Mouse (Mus musculus) stomach, embryonic 15.5 days (tissue): ENCODE results near the gene Arpc1b. TPM values are rescaled to one million over a fixed set of nuclear protein-coding genes. Genes with fewer than 3 reads are reported as not detected.
A peak's percentile ranks its signal among the peaks of the same experiment; 100 is the strongest.
"Not testable (repeated sequence)": the region's sequence is repeated elsewhere in the genome, so short reads cannot be mapped to it uniquely, and the experiment has no call there.

Source experiments
- ATAC-seq: fragments of 200-750 bp; cut with Nextera tagmentation; 2 replicates; pipeline ENCODE4 v1.8.0; 2017; ENCODE audit warnings: low read depth, moderate number of reproducible peaks, moderate TSS enrichment; ENCODE audit not compliant: insufficient read depth, low FRiP score
- H3K27ac ChIP-seq: fragments of 300-500 bp; sonication (generic); 2 replicates; pipeline ENCODE4 v1.5.1; 2015; ENCODE audit warnings: mild to moderate bottlenecking, inconsistent platforms
- H3K27me3 ChIP-seq: fragments of 300-500 bp; sonication (generic); replicated peaks from 2 replicates; pipeline ENCODE4 v1.6.1; 2015; ENCODE audit warnings: inconsistent platforms
- H3K36me3 ChIP-seq: fragments of 300-500 bp; sonication (generic); 2 replicates; pipeline ENCODE4 v1.6.1; 2015; ENCODE audit warnings: inconsistent platforms
- H3K4me1 ChIP-seq: fragments of 300-500 bp; sonication (generic); 2 replicates; pipeline ENCODE4 v1.6.1; 2015; ENCODE audit warnings: inconsistent platforms
- H3K4me2 ChIP-seq: fragments of 300-500 bp; sonication (generic); 2 replicates; pipeline ENCODE4 v1.6.1; 2015; ENCODE audit warnings: mild to moderate bottlenecking, inconsistent platforms
- H3K4me3 ChIP-seq: fragments of 300-500 bp; sonication (generic); replicated peaks from 2 replicates; pipeline ENCODE4 v1.5.1; 2015; ENCODE audit warnings: inconsistent platforms
- H3K9ac ChIP-seq: fragments of 300-500 bp; sonication (generic); 2 replicates; pipeline ENCODE4 v1.6.1; 2015; ENCODE audit warnings: inconsistent platforms
- H3K9me3 ChIP-seq: fragments of 300-500 bp; sonication (generic); 2 replicates; pipeline ENCODE4 v1.6.1; 2016; ENCODE audit warnings: inconsistent platforms
- WGBS: fragments of 180-500 bp; shearing (Covaris S2); methylation state at CpG from one replicate; pipeline ENCODE4 v1.1.7; 2015; 5-methylcytosine and 5-hydroxymethylcytosine counted together
- polyA plus RNA-seq: library from polyadenylated mRNA; unstranded; fragments of >200 nt; fragmentation: Nextera tagmentation; extraction: Ambion mirVana; gene quantifications from 2 replicates; pipeline ENCODE4 v1.2.1, GENCODE M21; 2015

Gene Arpc1b
- polyA plus RNA-seq, 1 experiment from 2014 or later: 405 TPM

- H3K27ac ChIP-seq, ATAC-seq, H3K4me2 ChIP-seq, H3K9ac ChIP-seq, H3K9me3 ChIP-seq, H3K27me3 ChIP-seq, H3K4me1 ChIP-seq, H3K4me3 ChIP-seq: not testable (repeated sequence)
- WGBS: 86% methylated on average over 6 of the region's 6 CpGs
- H3K36me3 ChIP-seq: peaks cover 60% of the 10 kb centered on the region
These were observed 19.3 kb downstream of the Arpc1b start for GRCm38 (mm10) chr5:145133275-145133674.

- H3K4me1 ChIP-seq: peaks cover 21% of the 10 kb centered on the region
- H3K4me3 ChIP-seq: peak overlapping the region; percentile 98
- 4% methylated on average over 6 of the region's 6 CpGs for WGBS
- peak overlapping the region; percentile 68 for H3K4me2 ChIP-seq
- peaks cover 28% of the 10 kb centered on the region for H3K36me3 ChIP-seq
- no peaks in the 10 kb centered on the region for H3K9me3 ChIP-seq
- H3K27ac ChIP-seq: peak overlapping the region; percentile 91; the same call in 1 of the 2 replicates
- peak overlapping the region; percentile 94 for H3K9ac ChIP-seq
- no peak for ATAC-seq
- H3K27me3 ChIP-seq: no peaks in the 10 kb centered on the region
These were observed 24.8 kb downstream of the Arpc1b start for GRCm38 (mm10) chr5:145138836-145139235.

GRCm38 (mm10) chr5:145139571-145140519, 25.8 kb downstream of the Arpc1b start, which contains the start of the genes Pdap1 and Bud31:
Gene Pdap1 (minus strand): TSS chr5:145140238.
Gene Bud31 (plus strand): TSS chr5:145140362.
- no peaks in the 10 kb centered on the region for H3K27me3 ChIP-seq
- H3K9me3 ChIP-seq: no peaks in the 10 kb centered on the region
- H3K27ac ChIP-seq: peak within 1 kb of the TSS; percentile 91
- peak within 1 kb of the TSS; percentile 68 for H3K4me2 ChIP-seq
- peak; percentile 94 for ATAC-seq
- peaks cover 24% of the 10 kb centered on the region for H3K36me3 ChIP-seq
- WGBS: under 1% methylated on average over 84 of the region's 84 CpGs
- H3K4me1 ChIP-seq: peaks cover 21% of the 10 kb centered on the region
- H3K9ac ChIP-seq: peak within 1 kb of the TSS; percentile 94
- peak within 1 kb of the TSS; percentile 98 for H3K4me3 ChIP-seq

- Histone ChIP-seq H3K4me1 (peaks cover 21% of the 10 kb centered on the region), H3K4me3 (peak overlapping the region; percentile 98), H3K27ac (peak overlapping the region; percentile 91), H3K4me2 (peak overlapping the region; percentile 65), H3K9me3 (no peaks in the 10 kb centered on the region), H3K27me3 (no peaks in the 10 kb centered on the region), H3K36me3 (peaks cover 31% of the 10 kb centered on the region), H3K9ac (peak overlapping the region; percentile 80)
- ATAC-seq: no peak
- under 1% methylated on average over 18 of the region's 18 CpGs for WGBS
These were observed 26.6 kb downstream of the Arpc1b start for GRCm38 (mm10) chr5:145140611-145141010.

- WGBS: 87% methylated on average over 5 of the region's 5 CpGs
- Histone ChIP-seq H3K4me3 (no peak overlapping the region), H3K9me3 (no peaks in the 10 kb centered on the region), H3K9ac (no peak overlapping the region), H3K27ac (no peak overlapping the region), H3K4me1 (no peaks in the 10 kb centered on the region), H3K27me3 (no peaks in the 10 kb centered on the region), H3K36me3 (peaks cover 87% of the 10 kb centered on the region), H3K4me2 (no peak overlapping the region)
- ATAC-seq: no peak
These were observed 33.7 kb downstream of the Arpc1b start for GRCm38 (mm10) chr5:145147748-145148147.

GRCm38 (mm10) chr5:145149294-145149693, 35.3 kb downstream of the Arpc1b start:
- H3K9me3 ChIP-seq: no peaks in the 10 kb centered on the region
- no peak overlapping the region for H3K4me3 ChIP-seq
- H3K36me3 ChIP-seq: peaks cover 81% of the 10 kb centered on the region
- WGBS: 86% methylated on average over 6 of the region's 6 CpGs
- no peak overlapping the region for H3K4me2 ChIP-seq
- no peak for ATAC-seq
- H3K27ac ChIP-seq: no peak overlapping the region
- no peaks in the 10 kb centered on the region for H3K4me1 ChIP-seq
- no peak overlapping the region for H3K9ac ChIP-seq
- H3K27me3 ChIP-seq: no peaks in the 10 kb centered on the region

- no peak overlapping the region for H3K4me2 ChIP-seq
- no peak for ATAC-seq
- H3K4me1 ChIP-seq: no peaks in the 10 kb centered on the region
- no peak overlapping the region for H3K27ac ChIP-seq
- no peak overlapping the region for H3K4me3 ChIP-seq
- peaks cover 66% of the 10 kb centered on the region for H3K36me3 ChIP-seq
- no peaks in the 10 kb centered on the region for H3K9me3 ChIP-seq
- no peak overlapping the region for H3K9ac ChIP-seq
- 91% methylated on average over 5 of the region's 5 CpGs for WGBS
- H3K27me3 ChIP-seq: no peaks in the 10 kb centered on the region
These were observed 38.7 kb downstream of the Arpc1b start for GRCm38 (mm10) chr5:145152690-145153089.

GRCm38 (mm10) chr5:145161361-145161760, 47.3 kb downstream of the Arpc1b start:
- H3K9ac ChIP-seq: no peak overlapping the region
- 96% methylated on average over 14 of the region's 14 CpGs for WGBS
- H3K4me1 ChIP-seq: peaks cover 4% of the 10 kb centered on the region; the same call in 1 of the 2 replicates
- no peak overlapping the region for H3K4me3 ChIP-seq
- no peak overlapping the region for H3K4me2 ChIP-seq
- H3K9me3 ChIP-seq: no peaks in the 10 kb centered on the region
- peaks cover 19% of the 10 kb centered on the region for H3K36me3 ChIP-seq
- ATAC-seq: no peak
- H3K27me3 ChIP-seq: no peaks in the 10 kb centered on the region
- H3K27ac ChIP-seq: no peak overlapping the region

- WGBS: 58% methylated on average over 3 of the region's 3 CpGs
- 0 out of 2 replicates have a peak, but pooled peaks cover 6% of the 10 kb centered on the region for H3K36me3 ChIP-seq
- H3K4me3 ChIP-seq: no peak overlapping the region
- no peaks in the 10 kb centered on the region for H3K27me3 ChIP-seq
- H3K4me2 ChIP-seq: no peak overlapping the region
- H3K4me1 ChIP-seq: peaks cover 14% of the 10 kb centered on the region; the same call in 1 of the 2 replicates
- H3K27ac ChIP-seq: no peak overlapping the region
- H3K9me3 ChIP-seq: no peaks in the 10 kb centered on the region
- ATAC-seq: no peak
- no peak overlapping the region for H3K9ac ChIP-seq
These were observed 50.7 kb downstream of the Arpc1b start for GRCm38 (mm10) chr5:145164710-145165109.

GRCm38 (mm10) chr5:145165184-145165583, 51.2 kb downstream of the Arpc1b start:
- H3K4me3 ChIP-seq: no peak overlapping the region
- no peaks in the 10 kb centered on the region for H3K9me3 ChIP-seq
- no peak overlapping the region for H3K27ac ChIP-seq
- H3K36me3 ChIP-seq: 0 out of 2 replicates have a peak, but pooled peaks cover 4% of the 10 kb centered on the region
- H3K27me3 ChIP-seq: no peaks in the 10 kb centered on the region
- ATAC-seq: no peak
- no peak overlapping the region for H3K4me2 ChIP-seq
- no peak overlapping the region for H3K9ac ChIP-seq
- 83% methylated on average over 15 of the region's 15 CpGs for WGBS
- peaks cover 14% of the 10 kb centered on the region; the same call in 1 of the 2 replicates for H3K4me1 ChIP-seq

GRCm38 (mm10) chr5:145166536-145167305, 52.7 kb downstream of the Arpc1b start, which contains the start of the genes Ptcd1 and Cpsf4:
Gene Ptcd1 (minus strand): TSS chr5:145167108.
Gene Cpsf4 (plus strand): TSS chr5:145167213.
- peaks cover 14% of the 10 kb centered on the region; the same call in 1 of the 2 replicates for H3K4me1 ChIP-seq
- peak within 1 kb of the TSS; percentile 87 for H3K27ac ChIP-seq
- H3K4me3 ChIP-seq: peak within 1 kb of the TSS; percentile 95
- H3K4me2 ChIP-seq: peak within 1 kb of the TSS; percentile 80
- no peaks in the 10 kb centered on the region for H3K27me3 ChIP-seq
- ATAC-seq: peak; percentile 95
- H3K9ac ChIP-seq: peak within 1 kb of the TSS; percentile 84
- under 1% methylated on average over 46 of the region's 51 CpGs for WGBS
- no peaks in the 10 kb centered on the region for H3K9me3 ChIP-seq
- 0 out of 2 replicates have a peak, but pooled peaks cover 14% of the 10 kb centered on the region for H3K36me3 ChIP-seq
